Mouse (Mus musculus) neural tube, embryonic 12.5 days (tissue): ENCODE results near the gene Met. TPM values are rescaled to one million over a fixed set of nuclear protein-coding genes. Genes with fewer than 3 reads are reported as not detected.

Experiments
- ATAC-seq: fragments of 200-750 bp; cut with Nextera tagmentation; 2 replicates; pipeline ENCODE4 v1.8.0; 2017; ENCODE audit warnings: low read depth, mild to moderate bottlenecking, moderate TSS enrichment, moderate library complexity; ENCODE audit not compliant: low FRiP score
- H3K27ac ChIP-seq: fragments of 300-500 bp; sonication (generic); 2 replicates; pipeline ENCODE4 v1.5.1; 2016
- H3K27me3 ChIP-seq: fragments of 300-500 bp; sonication (generic); replicated peaks from 2 replicates; pipeline ENCODE4 v1.6.1; 2016; ENCODE audit warnings: mild to moderate bottlenecking
- H3K36me3 ChIP-seq: fragments of 300-500 bp; sonication (generic); 2 replicates; pipeline ENCODE4 v1.6.1; 2016; ENCODE audit warnings: mild to moderate bottlenecking
- H3K4me1 ChIP-seq: fragments of 300-500 bp; sonication (generic); 2 replicates; pipeline ENCODE4 v1.6.1; 2016
- H3K4me2 ChIP-seq: fragments of 300-500 bp; sonication (generic); replicated peaks from 2 replicates; pipeline ENCODE4 v1.6.1; 2016; ENCODE audit warnings: mild to moderate bottlenecking
- H3K4me3 ChIP-seq: fragments of 300-500 bp; sonication (generic); 2 replicates; pipeline ENCODE4 v1.5.1; 2016
- H3K9ac ChIP-seq: fragments of 300-500 bp; sonication (generic); 2 replicates; pipeline ENCODE4 v1.6.1; 2016; ENCODE audit warnings: mild to moderate bottlenecking
- H3K9me3 ChIP-seq: fragments of 300-500 bp; sonication (generic); 2 replicates; pipeline ENCODE4 v1.6.1; 2016; ENCODE audit warnings: mild to moderate bottlenecking
- WGBS: fragments of 180-500 bp; shearing (Covaris S2); methylation state at CpG from one replicate; pipeline ENCODE4 v1.1.7; 2016; 5-methylcytosine and 5-hydroxymethylcytosine counted together
- polyA plus RNA-seq: library from polyadenylated mRNA; unstranded; fragments of >200 nt; fragmentation: Nextera tagmentation; extraction: Ambion mirVana; gene quantifications from 2 replicates; pipeline ENCODE4 v1.2.1, GENCODE M21; 2016

The Met gene
- polyA plus RNA-seq, 1 experiment from 2014 or later: 5.3 TPM

GRCm38 (mm10) chr6:17593971-17594370 is 130.4 kb downstream of the Met start:
- WGBS: 96% methylated on average over 2 of the region's 2 CpGs
- peaks cover 4% of the 10 kb centered on the region; the same call in 1 of the 2 replicates for H3K4me1 ChIP-seq
- ATAC-seq: no peak

GRCm38 (mm10) chr6:17595712-17596462 is 132.3 kb downstream of the Met start:
- no peak overlapping the region for H3K4me3 ChIP-seq
- no peak overlapping the region for H3K27ac ChIP-seq
- no peak overlapping the region for H3K4me2 ChIP-seq
- 86% methylated on average over 11 of the region's 11 CpGs for WGBS
- ATAC-seq: no peak
- no peaks in the 10 kb centered on the region for H3K4me1 ChIP-seq
- H3K9me3 ChIP-seq: 0 out of 2 replicates have a peak, but pooled peaks cover 3% of the 10 kb centered on the region
- no peaks in the 10 kb centered on the region for H3K27me3 ChIP-seq
- H3K36me3 ChIP-seq: no peaks in the 10 kb centered on the region
- no peak overlapping the region for H3K9ac ChIP-seq

More at GRCm38 (mm10) chr6:17593971-17594370, 130.4 kb downstream of the Met start:
- no peaks in the 10 kb centered on the region for H3K27me3 ChIP-seq
- H3K4me2 ChIP-seq: no peak overlapping the region
- no peak overlapping the region for H3K4me3 ChIP-seq
- H3K9ac ChIP-seq: no peak overlapping the region
- H3K27ac ChIP-seq: no peak overlapping the region
- no peaks in the 10 kb centered on the region for H3K36me3 ChIP-seq
- H3K9me3 ChIP-seq: 0 out of 2 replicates have a peak, but pooled peaks cover 3% of the 10 kb centered on the region

GRCm38 (mm10) chr6:17599373-17599772 is 135.8 kb downstream of the Met start:
- H3K9me3 ChIP-seq: no peaks in the 10 kb centered on the region
- no peak overlapping the region for H3K4me3 ChIP-seq
- 85% methylated on average over 5 of the region's 5 CpGs for WGBS
- H3K4me1 ChIP-seq: no peaks in the 10 kb centered on the region
- no peak overlapping the region for H3K9ac ChIP-seq
- no peak overlapping the region for H3K27ac ChIP-seq
- H3K36me3 ChIP-seq: no peaks in the 10 kb centered on the region
- H3K4me2 ChIP-seq: no peak overlapping the region
- no peak for ATAC-seq
- H3K27me3 ChIP-seq: no peaks in the 10 kb centered on the region

- no peak for ATAC-seq
- Histone ChIP-seq H3K4me1 (no peaks in the 10 kb centered on the region), H3K36me3 (no peaks in the 10 kb centered on the region), H3K27me3 (no peaks in the 10 kb centered on the region), H3K4me3 (no peak overlapping the region), H3K4me2 (no peak overlapping the region), H3K9me3 (no peaks in the 10 kb centered on the region), H3K27ac (no peak overlapping the region), H3K9ac (no peak overlapping the region)
- WGBS: 66% methylated on average over 2 of the region's 2 CpGs
These were observed 137.9 kb downstream of the Met start for GRCm38 (mm10) chr6:17601526-17601925.

GRCm38 (mm10) chr6:17606915-17607314 is 143.3 kb downstream of the Met start:
- WGBS: 92% methylated on average over 1 of the region's 1 CpGs
- ATAC-seq: no peak
- H3K27me3 ChIP-seq: no peaks in the 10 kb centered on the region

GRCm38 (mm10) chr6:17611352-17612010 is 147.9 kb downstream of the Met start:
- Histone ChIP-seq H3K4me2 (no peak overlapping the region), H3K4me3 (no peak overlapping the region), H3K27me3 (no peaks in the 10 kb centered on the region), H3K27ac (no peak overlapping the region), H3K36me3 (no peaks in the 10 kb centered on the region), H3K9me3 (no peaks in the 10 kb centered on the region), H3K9ac (no peak overlapping the region), H3K4me1 (no peaks in the 10 kb centered on the region)
- ATAC-seq: no peak
- 88% methylated on average over 11 of the region's 11 CpGs for WGBS

More at GRCm38 (mm10) chr6:17606915-17607314, 143.3 kb downstream of the Met start:
- no peak overlapping the region for H3K4me3 ChIP-seq
- H3K27ac ChIP-seq: no peak overlapping the region
- no peak overlapping the region for H3K9ac ChIP-seq
- H3K4me1 ChIP-seq: no peaks in the 10 kb centered on the region
- H3K4me2 ChIP-seq: no peak overlapping the region
- no peaks in the 10 kb centered on the region for H3K36me3 ChIP-seq
- H3K9me3 ChIP-seq: no peaks in the 10 kb centered on the region

GRCm38 (mm10) chr6:17612652-17613051 is 149.1 kb downstream of the Met start:
- no peak for ATAC-seq
- Histone ChIP-seq H3K4me1 (no peaks in the 10 kb centered on the region), H3K4me2 (no peak overlapping the region), H3K27me3 (no peaks in the 10 kb centered on the region), H3K27ac (no peak overlapping the region), H3K9ac (no peak overlapping the region), H3K9me3 (no peaks in the 10 kb centered on the region), H3K4me3 (no peak overlapping the region), H3K36me3 (no peaks in the 10 kb centered on the region)
- 89% methylated on average over 4 of the region's 4 CpGs for WGBS

- Histone ChIP-seq H3K36me3 (no peaks in the 10 kb centered on the region), H3K9ac (no peak overlapping the region), H3K4me2 (no peak overlapping the region), H3K27ac (no peak overlapping the region), H3K9me3 (no peaks in the 10 kb centered on the region), H3K27me3 (no peaks in the 10 kb centered on the region), H3K4me1 (no peaks in the 10 kb centered on the region), H3K4me3 (no peak overlapping the region)
- no peak for ATAC-seq
- 88% methylated on average over 4 of the region's 4 CpGs for WGBS
These were observed 157.2 kb downstream of the Met start for GRCm38 (mm10) chr6:17620823-17621222.

GRCm38 (mm10) chr6:17621436-17621835 is 157.8 kb downstream of the Met start:
- no peaks in the 10 kb centered on the region for H3K9me3 ChIP-seq
- H3K36me3 ChIP-seq: no peaks in the 10 kb centered on the region
- no peaks in the 10 kb centered on the region for H3K4me1 ChIP-seq
- H3K9ac ChIP-seq: no peak overlapping the region
- WGBS: 74% methylated on average over 3 of the region's 3 CpGs
- H3K4me3 ChIP-seq: no peak overlapping the region
- no peaks in the 10 kb centered on the region for H3K27me3 ChIP-seq
- no peak overlapping the region for H3K27ac ChIP-seq
- no peak for ATAC-seq
- no peak overlapping the region for H3K4me2 ChIP-seq

Other genes starting within 250 kb of the Met start
- gene Cav2, start 182.6 kb upstream of the Met start, polyA plus RNA-seq: 7.7 and 10.2 TPM in 2 replicates
- gene Cav1, start 157.5 kb upstream of the Met start, polyA plus RNA-seq: 24.2 and 25.9 TPM in 2 replicates
- 229 and 258 TPM in 2 replicates for gene Capza2, start 172.4 kb downstream of the Met start, polyA plus RNA-seq
- 49.0 and 53.5 TPM in 2 replicates for gene St7, start 229.1 kb downstream of the Met start, polyA plus RNA-seq